ENCODE assay signal across 10 mouse cellular contexts in genomic region chr5:135353564-135353963, GRCm38 (mm10). TPM values are rescaled to one million over a fixed set of nuclear protein-coding genes. Genes with fewer than 3 reads are reported as not detected.
DNase-seq lines count a peak whose midpoint lies in the region; ATAC-seq and TF ChIP-seq lines count a peak whose summit lies in the region.
"Had no signal": no experiment of that assay in that cellular context is flagged by ENCODE, and none has a peak within 500 bp of the region (broad histone marks: within the 10 kb centered on the region; RNA-seq: fewer than 3 reads in every experiment).

No protein-coding gene starts in this region.

- no peak overlapping the region for H3K9ac ChIP-seq in hindbrain, embryonic 11.5 days (ENCODE audit: low read depth, low read length)
- H3K9ac ChIP-seq in hindbrain, embryonic 16.5 days (ENCODE audit: low read depth, low read length): no peak overlapping the region
- H3K9ac ChIP-seq in embryonic facial prominence, embryonic 12.5 days: no peak overlapping the region
- H3K9ac ChIP-seq: heart, embryonic 12.5 days had no signal

- H3K36me3 ChIP-seq in hindbrain, embryonic 11.5 days (ENCODE audit: control insufficient read depth, insufficient read depth, low read length): no peaks in the 10 kb centered on the region
- H3K36me3 ChIP-seq in hindbrain, embryonic 16.5 days (ENCODE audit: control insufficient read depth, insufficient read depth, low read length): no peaks in the 10 kb centered on the region
- H3K36me3 ChIP-seq in embryonic facial prominence, embryonic 12.5 days: no peaks in the 10 kb centered on the region
- H3K36me3 ChIP-seq in testis, adult 2 months (ENCODE audit: control insufficient read depth, insufficient read depth, low read length): no peaks in the 10 kb centered on the region
- H3K36me3 ChIP-seq: heart, embryonic 12.5 days had no signal

- H3K4me1 ChIP-seq in hindbrain, embryonic 11.5 days (replicated peaks; ENCODE audit: control insufficient read depth, insufficient read depth, low read length): no peaks in the 10 kb centered on the region
- no peaks in the 10 kb centered on the region for H3K4me1 ChIP-seq in hindbrain, embryonic 16.5 days (ENCODE audit: control insufficient read depth, insufficient read depth, low read depth, low read length)
- no peaks in the 10 kb centered on the region for H3K4me1 ChIP-seq in embryonic facial prominence, embryonic 12.5 days
- peaks cover 19% of the 10 kb centered on the region for H3K4me1 ChIP-seq in testis, adult 2 months (ENCODE audit: control insufficient read depth, insufficient read depth, low read length)
- no peaks in the 10 kb centered on the region for H3K4me1 ChIP-seq in lung, adult 2 months (ENCODE audit: control insufficient read depth, insufficient read depth, low read length)
- H3K4me1 ChIP-seq: heart, embryonic 12.5 days had no signal

- no peak for TF ChIP-seq POLR2A in testis, adult 2 months (IDR thresholded peaks at IDR 0.05; ENCODE audit: control insufficient read depth, low read depth, low read length)
- no peak for TF ChIP-seq POLR2A in lung, adult 2 months (IDR thresholded peaks at IDR 0.05; ENCODE audit: borderline replicate concordance, extremely low read depth, low read depth, low read length)

- no peak overlapping the region for H3K27ac ChIP-seq in hindbrain, embryonic 11.5 days (ENCODE audit: low read depth, low read length)
- no peak overlapping the region for H3K27ac ChIP-seq in hindbrain, embryonic 16.5 days (ENCODE audit: low read depth, low read length)
- H3K27ac ChIP-seq in embryonic facial prominence, embryonic 12.5 days: no peak overlapping the region
- H3K27ac ChIP-seq in testis, adult 2 months (ENCODE audit: control insufficient read depth, insufficient read depth, low read depth, low read length): peak overlapping the region; percentile 69

- TF ChIP-seq CTCF in testis, adult 2 months (IDR thresholded peaks at IDR 0.05; ENCODE audit: control insufficient read depth, insufficient read depth, insufficient replicate concordance, low read depth, low read length): peak; percentile 90
- no peak for TF ChIP-seq CTCF in lung, adult 2 months (IDR thresholded peaks at IDR 0.05; ENCODE audit: insufficient read depth, low read length)

- peak; percentile 61 for DNase-seq in hindbrain, embryonic 11.5 days (ENCODE audit: low spot score)
- peak; percentile 25 for DNase-seq in thymus, postnatal 14 days
- DNase-seq in thymus, postnatal 36 days: no peak
- DNase-seq in cerebellum, adult 9-10 months: no peak
- DNase-seq in lung, adult 2 months: no peak

- H3K4me3 ChIP-seq in hindbrain, embryonic 11.5 days (ENCODE audit: low read depth, low read length): no peak overlapping the region
- H3K4me3 ChIP-seq in hindbrain, embryonic 16.5 days (ENCODE audit: low read length): no peak overlapping the region
- no peak overlapping the region for H3K4me3 ChIP-seq in embryonic facial prominence, embryonic 12.5 days
- H3K4me3 ChIP-seq in testis, adult 2 months (ENCODE audit: control insufficient read depth, low read depth, low read length): peak overlapping the region; percentile 68
- H3K4me3 ChIP-seq in lung, adult 2 months (replicated peaks; ENCODE audit: extremely low read depth, low read depth, low read length): no peak overlapping the region
- H3K4me3 ChIP-seq: heart, embryonic 12.5 days had no signal

- H3K27me3 ChIP-seq in hindbrain, embryonic 11.5 days (ENCODE audit: control insufficient read depth, insufficient read depth, low read length): no peaks in the 10 kb centered on the region; the same call in 1 of the 2 replicates
- H3K27me3 ChIP-seq in hindbrain, embryonic 16.5 days (replicated peaks; ENCODE audit: control insufficient read depth, insufficient read depth, low read length): no peaks in the 10 kb centered on the region
- peaks cover 15% of the 10 kb centered on the region; the same call in 1 of the 2 replicates for H3K27me3 ChIP-seq in embryonic facial prominence, embryonic 12.5 days
- H3K27me3 ChIP-seq in testis, adult 2 months (ENCODE audit: control insufficient read depth, insufficient read depth, low read length): no peaks in the 10 kb centered on the region

- peaks cover 3% of the 10 kb centered on the region; the same call in 1 of the 2 replicates for H3K9me3 ChIP-seq in hindbrain, embryonic 11.5 days (ENCODE audit: control insufficient read depth, low read length)
- H3K9me3 ChIP-seq in hindbrain, embryonic 16.5 days (ENCODE audit: control insufficient read depth, low read length): peaks cover 11% of the 10 kb centered on the region
- peaks cover 13% of the 10 kb centered on the region for H3K9me3 ChIP-seq in embryonic facial prominence, embryonic 12.5 days

- WGBS in hindbrain, embryonic 11.5 days: 16% methylated on average over 20 of the region's 20 CpGs
- WGBS in hindbrain, embryonic 16.5 days: 22% methylated on average over 20 of the region's 20 CpGs
- WGBS in embryonic facial prominence, embryonic 12.5 days: 18% methylated on average over 20 of the region's 20 CpGs
- WGBS in lung, adult 2 months: 21% methylated on average over 20 of the region's 20 CpGs

- no peak overlapping the region for H3K4me2 ChIP-seq in hindbrain, embryonic 11.5 days (replicated peaks; ENCODE audit: low read depth, low read length)
- H3K4me2 ChIP-seq in hindbrain, embryonic 16.5 days (ENCODE audit: low read length): no peak overlapping the region
- H3K4me2 ChIP-seq in embryonic facial prominence, embryonic 12.5 days (replicated peaks): 0 out of 2 replicates have a peak overlapping the region, but pooled peaks have one; percentile 18
- H3K4me2 ChIP-seq: heart, embryonic 12.5 days had no signal

- no peak for ATAC-seq in hindbrain, embryonic 11.5 days (ENCODE audit: low FRiP score)
- no peak for ATAC-seq in hindbrain, embryonic 16.5 days
- ATAC-seq in embryonic facial prominence, embryonic 12.5 days (ENCODE audit: insufficient number of reproducible peaks, insufficient read depth, low FRiP score, low TSS enrichment): no peak
- ATAC-seq: midbrain, embryonic 16.5 days had no signal

RNA-seq across cellular contexts. Expression of gene Trim50, which starts 0.5 kb away (rescaled TPM):
- polyA plus RNA-seq in hindbrain, embryonic 11.5 days (2014; fragmentation: Nextera tagmentation; extraction: Ambion mirVana): 0.15 TPM in 1 of 2 replicates, not detected in the other
- polyA plus RNA-seq in hindbrain, embryonic 16.5 days (2015; fragmentation: Nextera tagmentation; extraction: Ambion mirVana): not detected in 2 replicates
- not detected in 2 replicates for polyA plus RNA-seq in embryonic facial prominence, embryonic 12.5 days (2016; fragmentation: Nextera tagmentation; extraction: Ambion mirVana)
- 0.78 and 0.99 TPM in 2 replicates for polyA plus RNA-seq in testis, adult 2 months (2012; rRNA removed)
- not detected in 2 replicates for polyA plus RNA-seq in lung, adult 2 months (2012; rRNA removed)
- polyA plus RNA-seq: heart, embryonic 12.5 days; midbrain, embryonic 16.5 days had no signal

RNA-seq across cellular contexts. Expression of gene Fkbp6, which starts 3.7 kb away (rescaled TPM):
- polyA plus RNA-seq in hindbrain, embryonic 11.5 days (2014; fragmentation: Nextera tagmentation; extraction: Ambion mirVana): 0.26 TPM in 1 of 2 replicates, not detected in the other
- polyA plus RNA-seq in hindbrain, embryonic 16.5 days (2015; fragmentation: Nextera tagmentation; extraction: Ambion mirVana): 0.16 and 0.55 TPM in 2 replicates
- not detected in 2 replicates for polyA plus RNA-seq in embryonic facial prominence, embryonic 12.5 days (2016; fragmentation: Nextera tagmentation; extraction: Ambion mirVana)
- 71.8 and 87.2 TPM in 2 replicates for polyA plus RNA-seq in testis, adult 2 months (2012; rRNA removed)
- polyA plus RNA-seq in lung, adult 2 months (2012; rRNA removed): not detected in 2 replicates

RNA-seq across cellular contexts. Expression of gene Nsun5, which starts 16.2 kb away (rescaled TPM):
- 26.8 and 27.8 TPM in 2 replicates for polyA plus RNA-seq in hindbrain, embryonic 11.5 days (2014; fragmentation: Nextera tagmentation; extraction: Ambion mirVana)
- polyA plus RNA-seq in hindbrain, embryonic 16.5 days (2015; fragmentation: Nextera tagmentation; extraction: Ambion mirVana): 30.7 and 35.1 TPM in 2 replicates
- polyA plus RNA-seq in embryonic facial prominence, embryonic 12.5 days (2016; fragmentation: Nextera tagmentation; extraction: Ambion mirVana): 39.7 and 41.6 TPM in 2 replicates
- 16.0 and 16.5 TPM in 2 replicates for polyA plus RNA-seq in testis, adult 2 months (2012; rRNA removed)
- polyA plus RNA-seq in lung, adult 2 months (2012; rRNA removed): 27.3 and 29.4 TPM in 2 replicates

RNA-seq across cellular contexts. Expression of gene Pom121, which starts 40.8 kb away (rescaled TPM):
- 14.5 and 19.9 TPM in 2 replicates for polyA plus RNA-seq in hindbrain, embryonic 11.5 days (2014; fragmentation: Nextera tagmentation; extraction: Ambion mirVana)
- 7.4 and 9.1 TPM in 2 replicates for polyA plus RNA-seq in hindbrain, embryonic 16.5 days (2015; fragmentation: Nextera tagmentation; extraction: Ambion mirVana)
- 19.0 and 21.2 TPM in 2 replicates for polyA plus RNA-seq in embryonic facial prominence, embryonic 12.5 days (2016; fragmentation: Nextera tagmentation; extraction: Ambion mirVana)
- 97.5 and 107 TPM in 2 replicates for polyA plus RNA-seq in testis, adult 2 months (2012; rRNA removed)
- polyA plus RNA-seq in lung, adult 2 months (2012; rRNA removed): 18.1 and 19.0 TPM in 2 replicates

Comparison
In these comparisons a context has a peak if more than half of its experiments do, and no peak if none do; other contexts are left out.
1. DNase-seq: peak in hindbrain, embryonic 11.5 days (single experiment) and thymus, postnatal 14 days (single experiment); none in thymus, postnatal 36 days (0 of 2), cerebellum, adult 9-10 months (single experiment) and lung, adult 2 months (single experiment).
2. RNA of gene Fkbp6, which starts 3.7 kb away (polyA plus RNA-seq): 71.8 to 87.2 TPM in testis, adult 2 months; 0.16 to 0.55 TPM in hindbrain, embryonic 16.5 days, 0.26 TPM in hindbrain, embryonic 11.5 days, not detected in lung, adult 2 months and not detected in embryonic facial prominence, embryonic 12.5 days; every median in the first group is over 10 times any median in the second.